ENCODE assay signal across 27 mouse cellular contexts in genomic region chr4:154355408-154355807, GRCm38 (mm10). TPM values are rescaled to one million over a fixed set of nuclear protein-coding genes. Genes with fewer than 3 reads are reported as not detected.
DNase-seq lines count a peak whose midpoint lies in the region; ATAC-seq and TF ChIP-seq lines count a peak whose summit lies in the region.
"Had no signal": no experiment of that assay in that cellular context is flagged by ENCODE, and none has a peak within 500 bp of the region (broad histone marks: within the 10 kb centered on the region; RNA-seq: fewer than 3 reads in every experiment).

No protein-coding gene starts in this region.

- no peak for ATAC-seq in heart, embryonic 12.5 days (ENCODE audit: insufficient number of reproducible peaks, low FRiP score)
- ATAC-seq in forebrain, embryonic 11.5 days (replicated peaks; ENCODE audit: low FRiP score), result no peak
- ATAC-seq: hindbrain, embryonic 16.5 days had no signal

- no peak for DNase-seq in heart, adult 2 months
- DNase-seq in left cerebral cortex, adult 2 months (ENCODE audit: extremely low spot score in 1 of 2, low spot score in 2 of 2), result no peak
- DNase-seq in left cerebral cortex, adult 11 months (ENCODE audit: low spot score), result no peak
- DNase-seq in thymus, postnatal 4 days, result peak; percentile 27
- no peak for DNase-seq in thymus, postnatal 25 days
- DNase-seq in adrenal gland, postnatal 25 days, result no peak
- DNase-seq in forebrain, embryonic 11.5 days (ENCODE audit: low spot score), result no peak
- DNase-seq: adrenal gland, postnatal 10 days; cerebellum, adult 11-12 months; cerebellum, postnatal 25 days; embryo, embryonic 11 days; heart, postnatal 4 days; kidney, adult 8-10 months; kidney, postnatal 25 days; liver, embryonic 13.5 days; retina, postnatal 1 day; thymus, postnatal 14 days had no signal

- H3K79me2 ChIP-seq in heart, adult 2 months (replicated peaks; ENCODE audit: control insufficient read depth, insufficient read depth, low read length), result no peaks in the 10 kb centered on the region

- TF ChIP-seq POLR2A in heart, adult 2 months (IDR thresholded peaks at IDR 0.05; ENCODE audit: insufficient read depth, low read depth, low read length), result no peak

- TF ChIP-seq CTCF in heart, adult 2 months (IDR thresholded peaks at IDR 0.05), result peak; percentile 41
- peak; percentile 24 for TF ChIP-seq CTCF in left cerebral cortex, adult 2 months (IDR thresholded peaks at IDR 0.05)

- no peaks in the 10 kb centered on the region for H3K9me3 ChIP-seq in heart, embryonic 12.5 days (replicated peaks)
- no peaks in the 10 kb centered on the region for H3K9me3 ChIP-seq in forebrain, embryonic 11.5 days (ENCODE audit: control insufficient read depth, low read length)
- H3K9me3 ChIP-seq: heart, embryonic 13.5 days; limb, embryonic 13.5 days; liver, embryonic 13.5 days; megakaryocyte, embryonic 14.5 days had no signal

- H3K4me1 ChIP-seq in heart, adult 2 months (ENCODE audit: control insufficient read depth, insufficient read depth, low read length), result peaks cover 3% of the 10 kb centered on the region; the same call in 1 of the 2 replicates
- H3K4me1 ChIP-seq in heart, embryonic 12.5 days (replicated peaks), result peaks cover 50% of the 10 kb centered on the region
- H3K4me1 ChIP-seq in forebrain, embryonic 11.5 days (replicated peaks; ENCODE audit: control insufficient read depth, insufficient read depth, low read length), result peaks cover 6% of the 10 kb centered on the region; the same call in 1 of the 2 replicates
- H3K4me1 ChIP-seq: megakaryocyte, embryonic 14.5 days had no signal

- 94% methylated on average over 5 of the region's 5 CpGs for WGBS in heart, adult 2 months
- WGBS in heart, embryonic 12.5 days, result 93% methylated on average over 5 of the region's 5 CpGs
- WGBS in forebrain, embryonic 11.5 days, result 93% methylated on average over 5 of the region's 5 CpGs

- H3K27me3 ChIP-seq in heart, adult 2 months (ENCODE audit: control insufficient read depth, insufficient read depth, low read length), result no peaks in the 10 kb centered on the region
- H3K27me3 ChIP-seq in heart, embryonic 12.5 days (replicated peaks), result 0 out of 2 replicates have a peak, but pooled peaks cover 9% of the 10 kb centered on the region
- H3K27me3 ChIP-seq in forebrain, embryonic 11.5 days (ENCODE audit: control insufficient read depth, insufficient read depth, low read length), result no peaks in the 10 kb centered on the region
- H3K27me3 ChIP-seq: CH12.LX; limb, embryonic 13.5 days; liver, embryonic 13.5 days had no signal

- intact Hi-C loops in heart, adult 2 months (cut with DNase I), result loop anchor here (5.0 kb wide), 1 partner anchor 47 kb away; no protein-coding TSS in a partner anchor
- intact Hi-C loops in left cerebral cortex, adult 2 months (cut with DNase I), result no loop called here

- no peak for TF ChIP-seq EP300 in heart, adult 2 months (IDR thresholded peaks at IDR 0.05; ENCODE audit: insufficient read depth, low read depth, low read length)

- H3K4me3 ChIP-seq in heart, adult 2 months, result no peak overlapping the region
- no peak overlapping the region for H3K4me3 ChIP-seq in heart, embryonic 12.5 days
- H3K4me3 ChIP-seq in left cerebral cortex, adult 2 months, result no peak overlapping the region
- no peak overlapping the region for H3K4me3 ChIP-seq in forebrain, embryonic 11.5 days (ENCODE audit: low read depth, low read length)
- H3K4me3 ChIP-seq: heart, embryonic 13.5 days; limb, embryonic 13.5 days; liver, embryonic 13.5 days had no signal

- H3K4me2 ChIP-seq in heart, embryonic 12.5 days, result no peak overlapping the region
- no peak overlapping the region for H3K4me2 ChIP-seq in forebrain, embryonic 11.5 days (ENCODE audit: low read depth, low read length, severe bottlenecking)
- H3K4me2 ChIP-seq: heart, embryonic 13.5 days; limb, embryonic 13.5 days; liver, embryonic 13.5 days had no signal

- no peak overlapping the region for H3K9ac ChIP-seq in heart, adult 2 months (ENCODE audit: low read depth, low read length)
- H3K9ac ChIP-seq in heart, embryonic 12.5 days, result no peak overlapping the region
- H3K9ac ChIP-seq in forebrain, embryonic 11.5 days (ENCODE audit: low read length), result no peak overlapping the region
- H3K9ac ChIP-seq: heart, embryonic 13.5 days; limb, embryonic 13.5 days; liver, embryonic 13.5 days had no signal

- no peak overlapping the region for H3K27ac ChIP-seq in heart, adult 2 months
- no peak overlapping the region for H3K27ac ChIP-seq in heart, embryonic 12.5 days (ENCODE audit: poor library complexity, severe bottlenecking)
- no peak overlapping the region for H3K27ac ChIP-seq in left cerebral cortex, adult 2 months
- H3K27ac ChIP-seq in forebrain, embryonic 11.5 days (ENCODE audit: low read depth, low read length), result no peak overlapping the region
- H3K27ac ChIP-seq: heart, embryonic 13.5 days; limb, embryonic 13.5 days; liver, embryonic 13.5 days had no signal

- H3K36me3 ChIP-seq in heart, adult 2 months (ENCODE audit: control insufficient read depth, insufficient read depth, low read length), result no peaks in the 10 kb centered on the region; the same call in 1 of the 2 replicates
- H3K36me3 ChIP-seq in heart, embryonic 12.5 days, result peaks cover 8% of the 10 kb centered on the region; the same call in 1 of the 2 replicates
- H3K36me3 ChIP-seq in forebrain, embryonic 11.5 days (ENCODE audit: control insufficient read depth, insufficient read depth, low read length), result no peaks in the 10 kb centered on the region
- H3K36me3 ChIP-seq: liver, embryonic 13.5 days had no signal

RNA-seq across cellular contexts. Expression of gene B230104I21Rik, which starts 19.5 kb away (rescaled TPM):
- total RNA-seq in heart, adult 2 months (2021), result not detected
- polyA plus RNA-seq in heart, adult 2 months (2012; rRNA removed), result not detected in 2 replicates
- not detected in 2 replicates for polyA plus RNA-seq in heart, embryonic 12.5 days (2016; fragmentation: Nextera tagmentation; extraction: Ambion mirVana)
- not detected for total RNA-seq in left cerebral cortex, adult 2 months (2021)
- not detected in 2 replicates for total RNA-seq in adrenal gland, postnatal 25 days (2021)
- polyA plus RNA-seq in forebrain, embryonic 11.5 days (2014; fragmentation: Nextera tagmentation; extraction: Ambion mirVana), result not detected in 2 replicates
- total RNA-seq: adrenal gland, postnatal 10 days; CH12.LX; gastrocnemius, adult 18-20 months; granulocyte monocyte progenitor cell, adult 5-6 weeks; heart, postnatal 4 days; left cerebral cortex, postnatal 14 days had no signal
- polyA plus RNA-seq: embryonic facial prominence, embryonic 14.5 days; heart, embryonic 13.5 days; hindbrain, embryonic 16.5 days; limb, embryonic 13.5 days; liver, embryonic 13.5 days had no signal

RNA-seq across cellular contexts. Expression of gene Arhgef16, which starts 53.9 kb away (rescaled TPM):
- under 1 TPM; 0.36 to 0.39 TPM for total RNA-seq in heart, adult 2 months (2021)
- 1.2 and 1.6 TPM in 2 replicates for polyA plus RNA-seq in heart, adult 2 months (2012; rRNA removed)
- polyA plus RNA-seq in heart, embryonic 12.5 days (2016; fragmentation: Nextera tagmentation; extraction: Ambion mirVana), result 1.8 and 1.9 TPM in 2 replicates
- total RNA-seq in left cerebral cortex, adult 2 months (2021), result under 1 TPM; 0.34 to 0.63 TPM
- total RNA-seq in adrenal gland, postnatal 25 days (2021), result 0.21 and 0.62 TPM in 2 replicates
- polyA plus RNA-seq in forebrain, embryonic 11.5 days (2014; fragmentation: Nextera tagmentation; extraction: Ambion mirVana), result 0.90 and 1.2 TPM in 2 replicates
- total RNA-seq: CH12.LX; granulocyte monocyte progenitor cell, adult 5-6 weeks had no signal
